Mouse (Mus musculus): ENCODE results near the gene Bub3. TPM values are rescaled to one million over a fixed set of nuclear protein-coding genes. Genes with fewer than 3 reads are reported as not detected.

The Bub3 gene
- 10 to 100 TPM in 25 of 26 experiments, 1 to 10 TPM in 1; 9.6 to 49.9 (median 30.5) TPM for total RNA-seq (2018; cell fraction: chromatin; rRNA removed)
- total RNA-seq (2018; cell fraction: cytosol; rRNA removed), result 10 to 100 TPM; 28.2 to 44.2 (median 38.7) TPM
- 10 to 100 TPM; 10.0 to 40.0 (median 26.5) TPM for total RNA-seq (2018; cell fraction: nucleus; rRNA removed)
- polyA plus RNA-seq (2018), result 36.6 to 51.4 TPM (median 42.7 TPM) in 3 replicates

DNA sequence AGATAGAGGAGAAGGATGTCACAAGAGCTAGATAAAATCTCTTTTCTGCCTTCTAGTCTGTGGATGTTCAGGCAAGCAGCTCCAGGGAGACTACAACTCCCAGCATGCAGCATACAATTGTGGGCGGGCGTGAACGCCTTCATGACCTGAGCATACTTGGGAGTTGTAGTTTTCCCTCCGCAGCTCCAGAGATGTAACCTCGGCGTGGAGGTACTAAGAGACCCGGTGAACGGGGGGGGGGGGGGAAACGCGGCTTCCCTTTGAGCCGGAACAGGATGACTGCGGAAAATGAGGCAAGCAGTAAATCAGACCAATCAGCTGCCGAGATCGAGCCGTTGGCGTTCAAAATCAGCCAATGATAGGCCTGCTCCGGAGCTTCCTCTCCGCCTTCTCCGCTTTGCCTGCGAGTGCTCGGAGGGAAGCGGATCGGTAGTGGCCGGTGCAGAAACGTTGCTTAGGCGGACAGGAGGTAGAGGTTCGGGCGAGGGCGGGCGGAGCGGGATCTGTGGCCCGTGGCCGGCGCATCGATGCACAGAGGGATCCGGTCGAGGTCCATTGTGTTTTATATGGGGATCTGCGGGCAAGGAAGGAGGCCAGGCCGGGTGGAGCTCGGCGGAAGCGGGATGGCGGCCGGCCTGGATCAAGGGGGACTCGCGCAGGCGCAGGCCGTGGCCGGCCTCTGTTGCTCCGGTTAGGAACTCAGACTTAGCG lies at the start of gene Bub3:
Bub3 (plus strand) TSS at position 237 of the 711 bp plus-strand sequence.
- H3K27ac ChIP-seq, result peak within 1 kb of the TSS; percentile 63
- WGBS (ENCODE audit: missing documents), result under 1% methylated on average over 41 of the region's 51 CpGs

DNA sequence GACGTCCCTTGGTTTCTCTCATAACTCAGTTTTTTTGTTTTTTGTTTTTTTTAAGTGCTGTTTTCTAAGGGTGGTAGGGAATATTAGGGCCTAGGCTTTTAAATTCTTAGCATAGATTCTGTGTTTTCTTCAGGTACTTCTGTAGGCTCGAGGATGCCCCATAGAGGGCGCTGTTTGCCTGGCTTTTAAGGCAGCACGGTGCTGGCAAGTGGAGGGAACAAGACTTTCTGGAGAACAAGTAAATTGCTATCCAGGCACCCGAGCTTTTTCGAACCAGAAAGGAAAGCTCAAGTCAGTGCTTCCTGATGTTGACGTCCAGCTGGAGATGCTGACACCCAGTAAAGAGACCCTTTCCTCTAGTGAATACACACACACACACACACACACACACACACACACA lies 20.0 kb upstream of the Bub3 start:
- WGBS (ENCODE audit: missing documents), result 0% methylated on average over 7 of the region's 7 CpGs
- no peaks in the 10 kb centered on the region for H3K79me2 ChIP-seq (ENCODE audit: inconsistent target)
- no peaks in the 10 kb centered on the region for H3K36me3 ChIP-seq (ENCODE audit: inconsistent target)
- H3K27ac ChIP-seq, result no peak overlapping the region
- no peak overlapping the region for H3K4me3 ChIP-seq (ENCODE audit: inconsistent target)

More for the DNA sequence above, at the start of gene Bub3:
- peaks cover 29% of the 10 kb centered on the region for H3K36me3 ChIP-seq (ENCODE audit: inconsistent target)
- peak within 1 kb of the TSS; percentile 90 for H3K4me3 ChIP-seq (ENCODE audit: inconsistent target)
- H3K79me2 ChIP-seq (ENCODE audit: inconsistent target), result peaks cover 47% of the 10 kb centered on the region

DNA sequence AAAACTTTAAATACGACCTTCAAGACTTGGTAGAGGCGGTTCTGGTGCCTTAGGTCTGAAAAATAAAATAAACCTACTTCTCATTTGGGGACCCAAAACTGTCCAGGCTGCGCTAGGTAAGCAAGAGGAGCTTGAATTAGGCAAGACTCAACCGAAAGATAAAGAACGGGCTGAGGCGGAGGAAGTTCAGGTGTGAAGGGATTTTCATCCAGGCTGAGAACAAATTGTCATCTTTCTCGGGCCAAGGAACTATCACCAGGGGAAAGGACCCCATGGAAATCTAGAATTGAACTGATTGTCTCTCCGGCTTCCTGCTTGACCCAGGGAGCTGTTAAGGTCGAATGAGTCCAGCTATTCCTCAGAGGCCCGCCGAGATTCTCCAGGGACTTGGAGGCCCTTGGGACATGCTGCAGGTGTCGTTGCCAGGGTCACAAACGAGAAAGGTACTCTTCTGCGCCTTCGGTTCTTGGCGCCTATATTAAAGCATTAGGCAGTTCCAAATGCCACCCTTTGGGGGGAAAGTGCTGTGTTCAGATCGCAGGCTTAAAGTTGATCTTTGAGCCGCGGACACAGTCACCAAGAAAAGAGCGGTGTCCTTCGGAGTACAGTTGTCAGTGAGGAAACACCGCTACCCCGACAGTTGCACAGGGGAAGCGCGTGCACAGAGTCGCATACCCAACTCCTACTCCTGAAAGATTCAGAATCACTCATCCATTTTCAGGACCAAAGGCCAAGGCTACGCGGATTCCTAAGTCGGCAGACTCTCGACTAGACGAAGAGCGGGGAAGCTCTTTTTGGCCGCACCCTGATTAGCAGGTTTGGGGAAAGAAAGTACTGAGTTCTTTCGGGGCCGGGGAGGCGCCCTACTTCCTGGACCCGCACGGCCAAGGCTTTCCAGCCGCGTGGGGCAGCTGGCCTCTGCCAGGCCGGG lies 18.6 kb upstream of the Bub3 start:
- H3K79me2 ChIP-seq (ENCODE audit: inconsistent target), result no peaks in the 10 kb centered on the region
- H3K36me3 ChIP-seq (ENCODE audit: inconsistent target), result no peaks in the 10 kb centered on the region
- whole genome bisulfite sequencing (ENCODE audit: missing documents), result 6% methylated on average over 39 of the region's 41 CpGs
- H3K4me3 ChIP-seq (ENCODE audit: inconsistent target), result no peak overlapping the region
- no peak overlapping the region for H3K27ac ChIP-seq

DNA sequence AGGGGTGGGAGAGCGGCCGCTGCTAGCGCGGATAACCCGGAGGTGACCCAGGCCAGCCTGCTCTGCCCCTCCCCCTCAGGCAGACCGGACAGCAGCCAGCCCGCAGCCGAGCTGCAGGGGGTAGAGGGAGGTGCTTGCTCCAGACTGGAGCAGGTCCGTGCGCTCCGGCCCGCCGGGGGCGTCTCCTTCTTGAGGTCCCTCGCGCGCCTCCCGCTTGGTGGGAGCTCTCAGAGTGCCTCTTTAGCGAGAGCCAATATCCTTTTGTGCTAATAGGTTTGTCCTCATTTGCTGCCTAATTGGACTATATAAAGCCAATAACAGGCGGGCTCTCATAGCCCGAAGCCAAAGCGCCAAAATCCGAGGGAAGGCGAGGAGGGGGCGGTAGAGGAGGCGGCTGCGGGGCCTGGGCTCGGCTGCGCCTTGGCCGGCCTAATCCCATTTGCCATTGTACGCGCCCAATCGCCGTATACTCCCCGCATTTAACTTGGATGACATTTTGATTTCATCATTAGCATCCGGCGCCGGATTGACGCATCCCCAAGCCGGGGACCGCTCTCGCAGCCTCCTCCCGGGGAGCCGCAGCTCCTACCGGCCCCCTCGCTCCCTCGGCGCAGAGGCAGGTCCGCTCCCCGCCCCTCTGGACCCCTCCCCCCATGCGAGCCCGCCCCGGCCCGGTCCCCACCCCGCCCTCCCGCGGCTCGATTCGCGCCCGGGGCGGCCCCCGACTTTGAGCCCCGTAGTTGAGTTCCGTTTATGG lies 17.7 kb upstream of the Bub3 start, which contains the start of gene Hmx3:
Hmx3 (plus strand) TSS at position 753 of the 757 bp plus-strand sequence.
- Histone ChIP-seq H3K27ac (no peak within 1 kb of the TSS), H3K79me2 (ENCODE audit: inconsistent target) (no peaks in the 10 kb centered on the region), H3K4me3 (ENCODE audit: inconsistent target) (no peak within 1 kb of the TSS), H3K36me3 (ENCODE audit: inconsistent target) (no peaks in the 10 kb centered on the region)
- WGBS (ENCODE audit: missing documents), result 4% methylated on average over 55 of the region's 65 CpGs

DNA sequence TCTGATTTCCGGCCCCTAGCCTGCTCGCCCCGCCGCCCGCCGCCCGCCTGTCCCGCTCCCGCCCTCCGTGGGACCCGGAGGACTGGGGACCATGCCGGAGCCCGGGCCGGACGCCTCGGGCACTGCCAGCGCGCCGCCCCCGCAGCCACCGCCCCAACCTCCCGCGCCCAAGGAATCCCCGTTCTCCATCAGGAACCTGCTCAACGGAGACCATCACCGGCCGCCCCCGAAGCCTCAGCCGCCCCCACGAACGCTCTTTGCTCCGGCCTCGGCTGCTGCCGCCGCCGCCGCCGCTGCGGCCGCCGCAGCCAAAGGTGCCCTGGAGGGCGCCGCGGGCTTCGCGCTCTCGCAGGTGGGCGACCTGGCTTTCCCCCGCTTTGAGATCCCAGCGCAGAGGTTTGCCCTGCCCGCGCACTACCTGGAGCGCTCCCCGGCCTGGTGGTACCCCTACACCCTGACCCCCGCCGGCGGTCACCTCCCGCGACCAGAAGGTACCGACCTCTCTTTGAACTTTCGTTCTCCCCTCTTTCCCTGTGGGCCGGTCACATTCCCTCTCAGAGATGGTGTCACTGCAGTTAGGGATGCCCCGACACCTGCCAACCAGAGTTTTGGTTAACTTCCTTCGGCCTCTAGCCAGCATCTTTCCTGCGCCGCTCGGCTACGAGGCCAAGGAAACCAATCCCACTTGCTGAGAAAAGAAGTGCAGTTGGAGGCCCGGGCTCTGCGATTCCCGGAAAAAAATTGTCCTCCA lies 17.0 kb upstream of the Bub3 start:
- H3K27ac ChIP-seq, result no peak overlapping the region
- no peak overlapping the region for H3K4me3 ChIP-seq (ENCODE audit: inconsistent target)
- H3K79me2 ChIP-seq (ENCODE audit: inconsistent target), result no peaks in the 10 kb centered on the region
- H3K36me3 ChIP-seq (ENCODE audit: inconsistent target), result no peaks in the 10 kb centered on the region
- 3% methylated on average over 45 of the region's 71 CpGs for WGBS (ENCODE audit: missing documents)

DNA sequence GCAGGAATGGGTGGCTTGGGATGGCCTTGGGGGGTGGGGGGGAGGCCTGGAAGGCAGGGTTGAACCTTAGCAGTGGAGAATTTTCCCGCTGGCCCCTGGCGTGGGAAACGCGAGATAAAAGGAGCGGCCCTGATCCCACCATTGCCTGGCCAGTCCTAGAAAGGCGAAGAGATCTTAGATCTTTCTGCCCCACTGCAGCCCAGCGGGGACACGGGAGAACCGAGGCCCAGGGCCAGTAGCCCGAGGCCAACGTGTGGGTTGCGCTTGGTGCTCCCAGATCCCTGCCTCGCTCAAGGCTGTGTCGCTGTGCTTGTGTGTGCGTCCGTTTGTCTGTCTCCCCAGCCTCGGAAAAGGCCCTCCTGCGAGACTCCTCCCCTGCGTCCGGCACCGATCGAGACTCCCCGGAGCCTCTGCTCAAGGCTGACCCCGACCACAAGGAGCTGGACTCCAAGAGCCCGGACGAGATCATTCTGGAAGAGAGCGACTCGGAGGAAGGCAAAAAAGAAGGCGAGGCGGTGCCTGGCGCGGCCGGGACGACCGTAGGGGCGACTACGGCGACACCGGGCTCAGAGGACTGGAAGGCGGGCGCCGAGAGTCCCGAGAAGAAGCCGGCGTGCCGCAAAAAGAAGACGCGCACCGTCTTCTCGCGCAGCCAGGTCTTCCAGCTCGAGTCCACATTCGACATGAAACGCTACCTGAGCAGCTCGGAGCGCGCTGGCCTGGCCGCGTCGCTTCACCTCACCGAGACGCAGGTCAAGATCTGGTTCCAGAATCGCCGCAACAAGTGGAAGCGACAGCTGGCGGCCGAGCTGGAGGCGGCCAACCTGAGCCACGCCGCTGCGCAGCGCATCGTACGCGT lies 16.2 kb upstream of the Bub3 start:
- Histone ChIP-seq H3K27ac (no peak overlapping the region), H3K79me2 (ENCODE audit: inconsistent target) (no peaks in the 10 kb centered on the region), H3K4me3 (ENCODE audit: inconsistent target) (no peak overlapping the region), H3K36me3 (ENCODE audit: inconsistent target) (no peaks in the 10 kb centered on the region)
- 3% methylated on average over 75 of the region's 75 CpGs for WGBS (ENCODE audit: missing documents)

DNA sequence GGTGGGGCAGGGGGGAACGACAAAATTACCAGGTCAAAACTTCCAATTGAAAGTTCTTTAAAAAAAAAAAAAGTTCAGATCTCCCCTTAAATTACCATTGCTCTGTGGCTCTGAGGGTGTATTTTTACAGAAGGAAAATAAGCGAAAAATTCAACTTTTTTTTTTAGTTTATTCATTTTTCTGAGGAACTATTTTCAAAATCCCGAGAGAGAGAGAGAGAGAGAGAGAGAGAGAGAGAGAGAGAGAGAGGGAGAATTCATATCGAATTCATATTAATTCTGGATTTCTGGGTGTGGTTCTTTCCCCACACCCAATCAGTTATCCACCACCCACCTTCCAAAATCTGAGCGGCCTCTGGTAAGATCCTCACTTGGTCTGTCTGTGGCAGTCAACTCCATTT lies 15.2 kb upstream of the Bub3 start:
- Histone ChIP-seq H3K27ac (no peak overlapping the region), H3K36me3 (ENCODE audit: inconsistent target) (no peaks in the 10 kb centered on the region), H3K79me2 (ENCODE audit: inconsistent target) (no peaks in the 10 kb centered on the region), H3K4me3 (ENCODE audit: inconsistent target) (no peak overlapping the region)
- WGBS (ENCODE audit: missing documents), result 3% methylated on average over 5 of the region's 5 CpGs

DNA sequence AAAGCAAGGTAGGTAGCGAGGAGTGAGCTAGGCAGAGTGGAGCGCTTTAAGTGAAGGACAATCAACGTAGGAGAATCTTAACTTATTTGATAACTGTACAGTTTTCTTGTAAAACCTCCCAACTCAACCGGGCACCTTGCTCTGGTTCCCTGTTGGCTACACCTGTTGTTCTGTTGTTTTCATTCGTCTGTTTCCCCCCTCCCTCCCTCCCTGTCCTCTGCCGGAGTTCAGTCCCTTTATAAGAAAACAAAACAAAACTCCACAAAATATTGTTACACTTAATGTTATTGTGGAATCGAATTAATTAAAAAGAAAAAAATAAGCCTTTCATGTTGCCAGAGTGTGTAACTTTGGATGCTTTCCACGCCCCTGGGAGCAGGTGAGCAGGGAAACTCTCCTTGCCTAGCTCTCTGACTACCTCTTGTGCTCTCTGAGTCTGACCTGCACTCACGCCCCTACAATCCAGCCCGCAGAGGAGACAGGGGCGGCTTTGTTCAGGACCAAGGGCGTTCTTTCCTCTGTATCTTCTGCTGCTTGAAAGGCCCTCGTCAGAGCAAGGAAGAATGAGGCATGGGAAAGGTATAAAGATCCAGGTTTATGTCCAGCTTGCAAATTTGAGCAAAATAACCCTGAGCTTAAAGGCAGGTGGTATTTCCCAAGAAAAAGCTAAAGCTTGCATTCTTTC lies 14.2 kb upstream of the Bub3 start:
- no peak overlapping the region for H3K27ac ChIP-seq
- 13% methylated on average over 12 of the region's 13 CpGs for WGBS (ENCODE audit: missing documents)
- no peak overlapping the region for H3K4me3 ChIP-seq (ENCODE audit: inconsistent target)
- no peaks in the 10 kb centered on the region for H3K36me3 ChIP-seq (ENCODE audit: inconsistent target)
- H3K79me2 ChIP-seq (ENCODE audit: inconsistent target), result no peaks in the 10 kb centered on the region

DNA sequence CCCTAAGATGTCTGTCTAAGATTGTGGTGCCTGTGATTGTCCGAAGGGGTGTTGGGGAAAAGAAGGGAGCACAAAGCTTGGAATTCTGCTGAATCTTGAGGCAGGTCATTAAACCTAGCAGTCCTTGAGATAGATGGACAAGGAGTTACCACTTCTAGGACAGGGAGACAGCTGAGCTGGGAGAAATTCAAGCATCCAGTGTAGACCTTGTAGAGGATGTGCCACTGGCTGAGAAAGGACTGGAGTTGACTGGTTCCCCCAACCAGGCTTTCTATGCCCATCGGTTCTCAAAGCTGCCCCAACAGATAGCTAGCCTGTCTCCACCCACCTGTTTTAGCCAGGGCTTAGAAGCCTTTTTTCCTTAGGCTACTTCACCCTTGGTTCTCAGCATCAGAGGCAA lies 13.6 kb upstream of the Bub3 start:
- Histone ChIP-seq H3K79me2 (ENCODE audit: inconsistent target) (no peaks in the 10 kb centered on the region), H3K4me3 (ENCODE audit: inconsistent target) (no peak overlapping the region), H3K27ac (no peak overlapping the region), H3K36me3 (ENCODE audit: inconsistent target) (no peaks in the 10 kb centered on the region)
- WGBS (ENCODE audit: missing documents), result 0% methylated on average over 2 of the region's 2 CpGs

DNA sequence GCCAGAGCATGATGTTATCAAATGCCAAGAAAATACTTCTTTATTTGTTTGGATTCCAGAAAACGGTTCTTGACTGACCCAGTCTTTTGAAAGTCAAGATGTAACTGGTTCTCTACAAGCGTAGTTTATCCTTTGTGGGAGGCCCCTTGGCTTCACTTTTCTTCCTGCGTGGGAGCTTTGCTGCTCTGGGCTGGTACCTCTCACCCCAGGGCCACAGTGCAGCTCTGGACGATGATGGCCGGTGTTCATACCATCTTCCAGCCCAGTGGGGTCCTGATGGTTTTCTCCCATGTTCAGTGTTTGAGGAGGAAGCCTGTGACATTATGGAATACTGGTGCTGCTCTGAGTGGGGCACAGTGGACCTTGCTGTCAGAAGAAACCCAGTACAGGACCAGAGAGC lies 12.5 kb upstream of the Bub3 start:
- Histone ChIP-seq H3K36me3 (ENCODE audit: inconsistent target) (no peaks in the 10 kb centered on the region), H3K27ac (no peak overlapping the region), H3K79me2 (ENCODE audit: inconsistent target) (no peaks in the 10 kb centered on the region), H3K4me3 (ENCODE audit: inconsistent target) (no peak overlapping the region)
- 10% methylated on average over 5 of the region's 5 CpGs for WGBS (ENCODE audit: missing documents)

DNA sequence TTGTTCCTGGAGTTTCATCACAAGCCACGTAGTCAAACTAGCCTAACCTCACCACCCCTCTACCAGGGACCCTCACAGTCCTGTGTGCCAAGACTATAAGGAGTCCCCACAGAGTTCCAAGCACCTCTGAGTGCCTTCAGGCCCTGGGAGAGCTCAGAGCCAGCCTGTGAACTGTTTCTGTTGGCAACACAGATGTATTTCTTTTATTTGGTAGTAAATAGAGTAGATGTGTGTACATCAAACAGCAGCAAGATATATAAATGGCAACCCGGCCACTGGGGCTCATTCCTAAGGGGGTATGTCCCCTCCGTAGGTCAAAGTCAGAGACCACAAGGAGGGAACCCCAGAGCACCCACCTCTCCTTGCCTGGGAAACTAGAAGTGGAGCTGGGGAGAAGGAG lies 11.5 kb upstream of the Bub3 start, which contains the start of gene Hmx2:
Hmx2 (plus strand) TSS at position 301 of the 400 bp plus-strand sequence.
- H3K36me3 ChIP-seq (ENCODE audit: inconsistent target), result no peaks in the 10 kb centered on the region
- no peak within 1 kb of the TSS for H3K4me3 ChIP-seq (ENCODE audit: inconsistent target)
- no peaks in the 10 kb centered on the region for H3K79me2 ChIP-seq (ENCODE audit: inconsistent target)
- H3K27ac ChIP-seq, result no peak within 1 kb of the TSS
- 12% methylated on average over 3 of the region's 3 CpGs for WGBS (ENCODE audit: missing documents)

DNA sequence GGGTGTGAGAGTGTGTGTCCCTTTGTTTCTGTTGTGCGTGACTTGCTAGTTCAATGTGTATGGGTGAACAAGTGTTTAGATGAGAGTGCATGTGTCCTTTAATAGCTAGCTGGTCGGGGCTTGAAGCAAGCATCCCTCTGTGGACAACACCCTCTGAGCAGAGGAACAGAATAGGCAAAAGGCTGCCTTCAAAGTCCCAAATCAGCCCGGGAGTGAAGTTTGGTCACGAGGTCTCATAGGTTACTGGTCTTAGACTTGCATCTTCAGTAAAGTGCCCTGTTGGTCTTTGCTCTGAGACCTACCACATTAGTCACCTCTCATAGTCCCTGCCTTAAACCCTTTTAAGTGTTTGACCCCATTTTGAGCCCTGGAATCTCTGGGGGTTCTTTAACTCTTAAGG lies 8.6 kb upstream of the Bub3 start:
- no peaks in the 10 kb centered on the region for H3K79me2 ChIP-seq (ENCODE audit: inconsistent target)
- 4% methylated on average over 4 of the region's 4 CpGs for WGBS (ENCODE audit: missing documents)
- H3K4me3 ChIP-seq (ENCODE audit: inconsistent target), result no peak overlapping the region
- no peak overlapping the region for H3K27ac ChIP-seq
- no peaks in the 10 kb centered on the region for H3K36me3 ChIP-seq (ENCODE audit: inconsistent target)
